Mouse (Mus musculus) layer of hippocampus, postnatal 36 days (tissue): ENCODE measurements at regions not wholly inside any gene's neighbourhood (a gene's known extent, or its start where the extent isn't known, plus 50 kb on each side); places are given as distances from the start of the nearest gene placed in this dataset.
A peak's percentile ranks its signal among the peaks of the same experiment; 100 is the strongest.
"Not testable (repeated sequence)": the region's sequence is repeated elsewhere in the genome, so short reads cannot be mapped to it uniquely, and the experiment has no call there.

Experiments
- DNase-seq, 2 experiments: peaks; one replicate each; pipeline ENCODE4 v3.0.0; 2022

- DNase-seq, result no peak
Observed at GRCm38 (mm10) chr15:60333573-60334306, 317.3 kb upstream of the 4933412E24Rik start.

DNA sequence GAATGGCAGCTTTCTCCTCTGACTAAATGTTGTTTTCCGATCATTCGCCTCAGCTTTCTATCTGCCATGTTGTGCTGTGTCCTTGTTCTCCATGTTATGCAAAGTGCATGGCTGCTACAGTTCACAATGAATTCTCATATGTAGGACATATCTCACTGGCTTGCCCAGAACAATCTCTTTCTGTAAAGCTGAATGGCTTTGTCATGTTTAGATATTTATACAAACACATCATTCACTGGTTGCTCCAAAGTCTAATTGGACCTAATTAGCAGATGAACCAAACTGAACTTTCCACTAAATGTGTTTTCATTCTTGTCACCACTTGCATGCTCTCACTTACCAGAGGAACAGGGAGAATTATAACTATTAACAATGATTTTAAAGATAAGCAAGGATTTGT lies 301.2 kb upstream of the 4933412E24Rik start:
- DNase-seq, result no peak

- DNase-seq, result no peak
Observed at GRCm38 (mm10) chr15:60315210-60315609, 298.8 kb upstream of the 4933412E24Rik start.

DNA sequence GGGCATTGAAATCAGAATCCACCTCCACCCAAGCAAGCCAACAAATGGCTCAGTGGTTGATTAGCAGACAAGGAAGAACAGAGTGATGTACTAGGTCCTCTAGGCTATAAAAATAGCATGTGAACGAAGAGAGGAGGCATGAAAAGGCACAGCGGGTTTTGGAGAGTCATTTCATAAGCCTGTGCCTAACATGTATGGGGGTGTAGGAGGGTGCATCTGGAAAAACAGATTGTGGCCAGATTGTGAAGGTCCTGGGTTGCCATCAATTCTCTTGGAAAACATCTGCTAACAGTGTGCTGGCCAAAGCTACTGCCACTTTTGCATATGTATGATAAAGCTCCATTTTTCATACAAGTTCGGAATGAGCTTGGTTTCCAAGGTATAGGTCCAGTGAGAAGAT lies 293.5 kb upstream of the 4933412E24Rik start:
- peak; percentile 77 to 80 for DNase-seq

DNA sequence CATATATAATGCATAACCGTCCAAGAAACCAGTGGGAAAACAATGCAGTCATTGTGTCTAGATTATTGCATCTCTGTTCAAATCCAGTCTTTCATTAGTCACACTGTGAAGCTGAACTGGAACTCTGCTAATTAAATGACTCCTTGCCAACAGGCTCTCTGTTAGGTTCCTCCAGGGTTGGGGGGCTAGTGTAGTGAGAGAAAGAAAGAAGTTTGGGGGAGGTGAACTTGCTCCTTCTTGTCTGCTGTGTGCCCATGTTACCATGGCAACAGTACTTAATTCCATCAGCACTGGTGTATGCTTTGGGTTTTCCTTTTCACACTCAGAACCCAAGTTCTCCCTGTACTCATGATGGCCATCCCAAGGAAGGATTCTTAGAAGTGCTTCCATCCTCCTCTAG lies 292.6 kb upstream of the 4933412E24Rik start:
- DNase-seq, result peak in 1 of 2 experiments; percentile 5

GRCm38 (mm10) chr15:60308126-60308525 lies 291.7 kb upstream of the 4933412E24Rik start:
- no peak for DNase-seq

DNA sequence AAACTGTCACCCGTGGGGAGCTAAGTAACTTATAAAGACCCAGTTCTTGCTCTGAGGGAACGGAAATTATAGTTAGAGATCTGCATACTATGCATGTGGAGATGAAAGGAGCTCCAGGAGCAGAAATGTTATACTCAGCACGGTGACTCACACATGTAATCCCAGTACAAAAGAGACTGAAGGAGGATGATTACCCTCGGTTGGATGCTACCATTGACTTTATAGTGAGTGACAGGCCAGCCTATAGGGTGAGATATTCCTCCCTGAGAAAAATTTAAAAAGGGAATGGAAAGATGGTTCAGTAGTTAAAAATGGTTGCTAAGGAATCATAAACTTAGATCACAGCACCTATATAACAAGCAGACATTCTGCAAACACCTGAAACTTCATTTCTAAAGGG lies 287.1 kb upstream of the 4933412E24Rik start:
- DNase-seq, result no peak

GRCm38 (mm10) chr15:60301939-60302338 lies 285.5 kb upstream of the 4933412E24Rik start:
- DNase-seq, result no peak

DNA sequence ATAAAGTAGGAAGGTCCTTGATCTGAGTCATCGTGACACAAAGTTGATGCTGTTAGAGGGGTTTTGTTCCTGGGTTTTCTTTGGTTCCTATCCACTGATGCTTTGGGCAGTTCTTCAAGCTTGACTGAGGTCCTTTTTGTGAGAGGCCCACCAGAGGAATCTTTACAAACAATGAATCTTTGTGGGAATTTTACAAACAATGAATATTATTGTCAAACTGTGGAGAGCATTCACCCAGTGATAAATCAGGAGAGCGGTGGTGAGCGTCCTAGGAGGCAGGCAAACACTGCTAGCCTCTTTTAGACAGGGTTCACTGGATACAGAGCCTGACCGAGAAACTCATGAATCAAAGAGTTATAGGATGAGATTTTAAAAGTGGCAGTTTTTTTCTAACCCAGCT lies 268.9 kb upstream of the 4933412E24Rik start:
- DNase-seq, result no peak

DNA sequence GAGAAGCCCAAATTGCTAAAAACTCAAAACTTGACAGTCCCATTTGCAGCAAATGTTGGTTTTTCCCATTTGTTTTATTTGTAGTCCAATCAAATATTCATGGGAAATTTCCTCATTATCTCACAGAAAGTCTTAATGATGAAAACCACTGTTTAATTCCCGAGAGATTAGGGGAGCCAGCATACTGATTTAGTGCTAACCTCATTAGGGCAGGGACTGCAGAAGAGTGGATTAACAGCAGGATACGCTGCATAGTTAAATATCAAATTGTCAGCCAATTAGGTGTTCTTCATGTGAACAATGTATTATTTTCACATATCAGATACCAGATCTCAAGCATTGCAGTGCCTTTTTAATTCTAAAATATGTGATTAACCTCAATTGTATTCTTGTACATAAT lies 264.0 kb upstream of the 4933412E24Rik start:
- DNase-seq, result no peak

DNA sequence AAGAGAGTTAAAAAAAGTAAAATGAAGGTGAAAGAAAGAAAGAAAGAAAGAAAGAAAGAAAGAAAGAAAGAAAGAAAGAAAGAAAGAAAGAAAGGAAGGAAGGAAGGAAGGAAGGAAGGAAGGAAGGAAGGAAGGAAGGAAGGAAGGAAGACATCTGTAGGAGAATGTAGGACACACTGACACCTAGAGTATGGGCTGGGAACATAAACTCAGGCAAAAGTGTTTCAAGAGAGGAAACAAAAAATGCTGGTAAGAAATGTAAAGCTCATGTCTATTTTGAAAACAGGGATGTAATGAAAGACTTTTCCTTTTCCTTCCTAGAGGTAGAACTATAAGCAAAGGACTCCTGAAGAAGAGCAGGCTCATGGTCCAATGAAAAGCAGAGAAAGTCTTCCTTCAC lies 237.2 kb upstream of the 4933412E24Rik start:
- not testable (repeated sequence) for DNase-seq

DNA sequence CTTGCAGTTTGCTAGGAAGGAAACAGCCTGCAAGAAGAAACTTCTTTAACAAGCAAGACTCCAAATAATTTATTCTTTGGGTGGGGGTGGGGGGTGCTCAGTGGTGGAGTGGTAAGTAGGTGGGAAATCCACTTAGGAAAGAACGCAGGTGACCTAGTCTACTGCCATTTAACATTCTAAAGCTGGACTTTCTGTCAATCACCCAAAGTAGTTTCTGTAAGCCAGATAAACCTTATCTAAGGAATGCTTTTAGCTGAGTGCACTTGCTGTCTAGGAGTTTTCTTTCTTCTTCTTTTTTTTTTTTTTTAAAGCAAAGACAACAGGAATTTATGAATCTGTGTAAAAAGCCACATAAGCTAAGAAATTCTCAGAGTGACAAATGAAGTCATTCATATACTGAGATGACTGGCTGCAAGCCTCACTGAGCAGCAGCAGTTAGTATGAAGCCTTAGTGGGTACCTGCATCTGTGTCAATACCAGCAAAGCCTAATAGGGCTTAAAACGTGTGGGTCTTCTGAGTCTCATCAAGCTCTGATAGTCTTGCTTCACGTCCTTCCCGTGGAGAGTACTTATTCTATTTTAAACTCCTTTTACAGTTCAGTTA lies 210.0 kb upstream of the 4933412E24Rik start:
- DNase-seq, result no peak

- no peak for DNase-seq
Observed at GRCm38 (mm10) chr15:60195070-60195469, 178.7 kb upstream of the 4933412E24Rik start.

GRCm38 (mm10) chr15:60193157-60193556 lies 176.7 kb upstream of the 4933412E24Rik start:
- peak in 1 of 2 experiments; percentile 12 for DNase-seq

- DNase-seq, result no peak
Observed at GRCm38 (mm10) chr15:60187002-60187715, 170.7 kb upstream of the 4933412E24Rik start.

DNA sequence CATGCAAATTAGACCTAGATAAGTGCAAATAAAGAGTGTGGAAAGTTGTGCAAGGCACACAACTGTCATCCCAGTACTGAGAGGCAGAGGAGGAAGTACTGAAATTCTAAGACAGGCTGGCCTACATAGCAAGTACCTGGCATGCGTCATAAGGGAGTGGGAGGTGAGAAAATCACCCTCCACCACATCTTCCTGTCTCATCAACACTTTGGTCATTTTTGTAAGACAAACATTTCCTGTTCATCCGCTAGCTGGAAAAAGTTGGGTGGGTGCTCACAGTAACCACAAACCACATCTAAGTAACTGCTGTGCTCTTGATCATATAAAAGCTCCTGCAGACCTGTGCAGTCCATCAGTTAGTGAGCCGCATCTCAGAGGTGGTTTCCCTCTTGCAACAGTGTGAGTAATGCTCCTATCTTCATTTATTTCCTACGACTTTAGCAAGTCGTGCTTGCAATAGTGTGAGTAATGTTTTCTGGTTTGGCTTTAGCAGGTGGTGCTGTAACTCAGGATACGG lies 125.2 kb upstream of the 4933412E24Rik start:
- DNase-seq, result no peak

DNA sequence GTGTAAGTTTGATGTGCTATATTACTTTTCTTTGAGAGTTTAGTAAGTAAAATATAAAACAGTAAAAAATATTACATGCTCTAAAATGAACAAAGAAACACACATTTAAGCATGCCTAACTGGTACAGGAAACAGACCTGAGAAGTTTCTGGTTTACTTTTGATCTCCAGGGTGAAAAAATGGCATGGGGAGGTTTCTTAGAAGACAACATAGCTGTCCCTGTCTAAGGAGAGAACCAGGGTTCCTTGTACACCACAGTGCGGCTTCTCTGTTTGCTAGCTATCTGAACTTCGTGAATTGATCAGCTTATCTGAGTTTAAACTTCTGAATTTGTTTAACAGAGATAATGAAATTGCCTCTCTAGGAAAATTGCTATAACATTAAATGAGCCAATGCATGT lies 120.3 kb upstream of the 4933412E24Rik start:
- DNase-seq, result no peak

GRCm38 (mm10) chr15:60134515-60134914 lies 118.1 kb upstream of the 4933412E24Rik start:
- DNase-seq, result no peak

- DNase-seq, result no peak
Observed at GRCm38 (mm10) chr15:60132701-60133100, 116.3 kb upstream of the 4933412E24Rik start.

GRCm38 (mm10) chr15:60124461-60124860 lies 108.0 kb upstream of the 4933412E24Rik start:
- no peak for DNase-seq

GRCm38 (mm10) chr15:60119926-60120325 lies 103.5 kb upstream of the 4933412E24Rik start:
- DNase-seq, result no peak

DNA sequence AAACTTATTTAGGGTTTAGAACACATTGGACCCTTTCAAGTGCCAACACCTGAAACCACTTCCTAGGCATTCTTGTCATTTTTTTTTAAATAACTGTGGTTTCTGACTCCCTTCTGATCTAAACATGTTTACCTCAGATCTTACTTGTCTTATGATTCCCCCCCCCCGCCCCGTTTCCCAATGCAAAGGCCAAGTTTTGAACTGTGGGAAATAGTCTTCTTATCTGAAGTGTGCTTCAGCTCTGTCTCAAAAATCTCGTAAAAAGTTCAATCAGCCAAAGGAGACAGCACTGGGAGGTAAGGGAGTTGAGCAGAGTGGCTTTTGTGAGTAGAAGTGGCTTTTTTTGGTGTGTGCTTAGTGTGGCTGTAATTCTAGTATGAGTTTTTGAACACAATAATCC lies 95.5 kb upstream of the 4933412E24Rik start:
- DNase-seq, result no peak

GRCm38 (mm10) chr15:60111046-60111445 lies 94.6 kb upstream of the 4933412E24Rik start:
- no peak for DNase-seq
